Mouse (Mus musculus): Measurements from ENCODE around the gene Gm20388.

DNA sequence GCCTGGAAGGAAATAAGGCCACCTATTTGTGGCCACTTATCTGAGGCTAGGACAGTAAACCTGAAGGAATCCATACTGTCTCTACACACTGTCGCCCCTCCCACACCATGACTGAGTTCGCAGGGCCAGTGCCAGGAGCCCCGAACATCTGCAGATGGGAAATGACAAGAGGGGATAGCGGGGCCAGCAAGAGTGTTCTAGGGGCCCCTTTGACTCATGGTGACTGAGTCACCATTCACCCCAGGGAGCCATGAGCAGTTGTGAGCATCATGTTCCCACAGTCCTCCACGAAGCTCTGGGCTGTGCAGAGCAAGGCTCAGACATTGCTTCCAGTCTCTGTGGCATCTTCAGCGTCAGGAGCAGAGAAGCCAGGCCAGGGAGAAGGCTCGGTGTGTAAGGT lies 2268.7 kb downstream of the Gm20388 start:
- TF ChIP-seq CTCF (IDR thresholded peaks at IDR 0.05; ENCODE audit: low read depth) (no peak), EP300 (IDR thresholded peaks at IDR 0.05; ENCODE audit: low read depth) (no peak)
